Mouse (Mus musculus) megakaryocyte-erythroid progenitor cell, adult 5-6 weeks (primary cell): ENCODE results near the gene 4930524J08Rik. TPM values are rescaled to one million over a fixed set of nuclear protein-coding genes. Genes with fewer than 3 reads are reported as not detected.

Experiments used
- ATAC-seq: replicated peaks from 2 replicates; pipeline ENCODE4 v1.8.0; 2016; ENCODE audit warnings: mild to moderate bottlenecking, inconsistent platforms; ENCODE audit not compliant: severe bottlenecking, poor library complexity, low FRiP score, low TSS enrichment
- total RNA-seq, 2 experiments: library from RNA; stranded (forward) in 1 of 2; stranded (reverse) in 1 of 2; fragments of 200-1000, 215-1000 nt in 1 of 2; fragments of >200 nt in 1 of 2; fragmentation: Nextera tagmentation in 1 of 2; gene quantifications; 2 replicates each; pipeline ENCODE4 v1.2.3; 2014 to 2017

The 4930524J08Rik gene
- total RNA-seq (2014; fragmentation: Nextera tagmentation) (2.8 TPM in 1 of 2 replicates, not detected in the other), total RNA-seq (2017) (6.2 TPM in 1 of 2 replicates, not detected in the other)

- peak; percentile 83 for ATAC-seq
Observed at GRCm38 (mm10) chr5:99978699-99979442, at the start of gene 4930524J08Rik, which contains the start of gene Hnrnpd. TSS of gene 4930524J08Rik (plus strand) at chr5:99979061. TSS of gene Hnrnpd (minus strand) at chr5:99978938.

GRCm38 (mm10) chr5:99931910-99932309, 47.0 kb upstream of the 4930524J08Rik start:
- no peak for ATAC-seq

GRCm38 (mm10) chr5:99939440-99939839, 39.4 kb upstream of the 4930524J08Rik start:
- ATAC-seq = no peak

- ATAC-seq = no peak
Observed at GRCm38 (mm10) chr5:99941273-99941672, 37.6 kb upstream of the 4930524J08Rik start.

- ATAC-seq = no peak
Observed at GRCm38 (mm10) chr5:99941776-99942502, 36.9 kb upstream of the 4930524J08Rik start.

- ATAC-seq = peak; percentile 62
Observed at GRCm38 (mm10) chr5:99952513-99952912, 26.3 kb upstream of the 4930524J08Rik start.

- ATAC-seq = no peak
Observed at GRCm38 (mm10) chr5:99953883-99954282, 25.0 kb upstream of the 4930524J08Rik start.

- no peak for ATAC-seq
Observed at GRCm38 (mm10) chr5:99958666-99959065, 20.2 kb upstream of the 4930524J08Rik start.

- no peak for ATAC-seq
Observed at GRCm38 (mm10) chr5:99959236-99959936, 19.5 kb upstream of the 4930524J08Rik start.

GRCm38 (mm10) chr5:99959960-99960359, 18.9 kb upstream of the 4930524J08Rik start:
- 0 out of 2 replicates have a peak, but pooled peaks have one; percentile 16 for ATAC-seq

- ATAC-seq = 0 out of 2 replicates have a peak, but pooled peaks have one; percentile 7
Observed at GRCm38 (mm10) chr5:99973941-99974340, 4.9 kb upstream of the 4930524J08Rik start.

GRCm38 (mm10) chr5:99975061-99975460, 3.8 kb upstream of the 4930524J08Rik start:
- ATAC-seq = no peak

GRCm38 (mm10) chr5:99975776-99976175, 3.1 kb upstream of the 4930524J08Rik start:
- no peak for ATAC-seq

GRCm38 (mm10) chr5:99976334-99976955, 2.4 kb upstream of the 4930524J08Rik start:
- no peak for ATAC-seq

GRCm38 (mm10) chr5:99977516-99978301, 1.2 kb upstream of the 4930524J08Rik start:
- peak; percentile 61 for ATAC-seq

- no peak for ATAC-seq
Observed at GRCm38 (mm10) chr5:99983452-99984061, 4.7 kb downstream of the 4930524J08Rik start.

GRCm38 (mm10) chr5:99994166-99994565, 15.3 kb downstream of the 4930524J08Rik start:
- ATAC-seq = no peak

- ATAC-seq = no peak
Observed at GRCm38 (mm10) chr5:99994680-99995079, 15.8 kb downstream of the 4930524J08Rik start.
